ENCODE assay signal across 28 mouse cellular contexts in the genomic region with DNA sequence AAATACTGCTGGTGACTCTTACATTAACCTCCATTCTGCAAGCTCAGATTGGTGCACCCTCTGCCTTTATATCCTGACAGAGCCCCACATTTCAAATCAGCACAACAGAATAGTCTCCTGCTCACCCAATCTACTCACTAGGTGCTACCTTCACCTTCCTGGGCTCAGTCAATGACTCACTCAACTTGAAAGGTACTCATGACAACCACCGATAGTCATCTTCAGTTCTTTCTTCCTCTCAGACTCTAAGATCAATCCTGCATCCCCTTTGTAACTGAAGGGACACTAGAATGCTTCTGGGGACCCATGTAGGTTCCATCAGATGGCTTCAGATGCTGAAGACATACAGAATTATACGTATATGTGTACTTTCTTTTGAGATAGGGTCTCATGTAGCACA. TPM values are rescaled to one million over a fixed set of nuclear protein-coding genes. Genes with fewer than 3 reads are reported as not detected.
DNase-seq lines count a peak whose midpoint lies in the region; ATAC-seq lines count a peak whose summit lies in the region.
"Had no signal": no experiment of that assay in that cellular context is flagged by ENCODE, and none has a peak within 500 bp of the region (broad histone marks: within the 10 kb centered on the region; RNA-seq: fewer than 3 reads in every experiment).

No protein-coding gene starts in this region.

- 0 out of 2 replicates have a peak overlapping the region, but pooled peaks have one; percentile 17 for H3K9ac ChIP-seq in embryonic facial prominence, embryonic 13.5 days
- H3K9ac ChIP-seq in midbrain, embryonic 11.5 days (ENCODE audit: low read length), result no peak overlapping the region
- H3K9ac ChIP-seq in midbrain, embryonic 16.5 days (ENCODE audit: low read depth, low read length), result no peak overlapping the region
- H3K9ac ChIP-seq in forebrain, embryonic 11.5 days (ENCODE audit: low read length), result no peak overlapping the region
- H3K9ac ChIP-seq: forebrain, postnatal 0 days; hindbrain, embryonic 13.5 days had no signal

- no peak overlapping the region for H3K4me3 ChIP-seq in embryonic facial prominence, embryonic 13.5 days
- no peak overlapping the region for H3K4me3 ChIP-seq in embryonic facial prominence, embryonic 10.5 days
- no peak overlapping the region for H3K4me3 ChIP-seq in midbrain, embryonic 11.5 days (ENCODE audit: low read depth, low read length)
- H3K4me3 ChIP-seq in midbrain, embryonic 16.5 days (ENCODE audit: low read depth, low read length), result no peak overlapping the region
- H3K4me3 ChIP-seq in brown adipose tissue, adult 24 weeks (ENCODE audit: insufficient read depth, low read depth, low read length), result no peak overlapping the region
- no peak overlapping the region for H3K4me3 ChIP-seq in forebrain, embryonic 11.5 days (ENCODE audit: low read depth, low read length)
- H3K4me3 ChIP-seq: forebrain, embryonic 10.5 days; hindbrain, embryonic 10.5 days; hindbrain, embryonic 13.5 days had no signal

- H3K4me2 ChIP-seq in embryonic facial prominence, embryonic 13.5 days, result no peak overlapping the region
- H3K4me2 ChIP-seq in midbrain, embryonic 11.5 days, result no peak overlapping the region
- no peak overlapping the region for H3K4me2 ChIP-seq in midbrain, embryonic 16.5 days (ENCODE audit: low read length)
- no peak overlapping the region for H3K4me2 ChIP-seq in forebrain, embryonic 11.5 days (ENCODE audit: low read depth, low read length, severe bottlenecking)
- H3K4me2 ChIP-seq: heart, embryonic 11.5 days; hindbrain, embryonic 13.5 days had no signal

- no peaks in the 10 kb centered on the region for H3K27me3 ChIP-seq in embryonic facial prominence, embryonic 13.5 days
- H3K27me3 ChIP-seq in embryonic facial prominence, embryonic 10.5 days (replicated peaks; ENCODE audit: low read depth, poor library complexity, severe bottlenecking), result no peaks in the 10 kb centered on the region
- H3K27me3 ChIP-seq in midbrain, embryonic 11.5 days (ENCODE audit: control insufficient read depth, insufficient read depth, low read length), result no peaks in the 10 kb centered on the region
- no peaks in the 10 kb centered on the region for H3K27me3 ChIP-seq in midbrain, embryonic 16.5 days (ENCODE audit: control insufficient read depth, insufficient read depth, low read depth, low read length)
- H3K27me3 ChIP-seq in forebrain, embryonic 11.5 days (ENCODE audit: control insufficient read depth, insufficient read depth, low read length), result no peaks in the 10 kb centered on the region
- H3K27me3 ChIP-seq: CH12.LX; hindbrain, embryonic 13.5 days had no signal

- H3K27ac ChIP-seq in embryonic facial prominence, embryonic 13.5 days, result no peak overlapping the region
- no peak overlapping the region for H3K27ac ChIP-seq in embryonic facial prominence, embryonic 10.5 days (replicated peaks)
- no peak overlapping the region for H3K27ac ChIP-seq in midbrain, embryonic 11.5 days (ENCODE audit: low read depth, low read length)
- H3K27ac ChIP-seq in midbrain, embryonic 16.5 days (ENCODE audit: low read length), result no peak overlapping the region
- H3K27ac ChIP-seq in brown adipose tissue, adult 24 weeks (replicated peaks; ENCODE audit: low read depth, low read length), result 0 out of 2 replicates have a peak overlapping the region, but pooled peaks have one; percentile 2
- no peak overlapping the region for H3K27ac ChIP-seq in forebrain, embryonic 11.5 days (ENCODE audit: low read depth, low read length)
- H3K27ac ChIP-seq: forebrain, embryonic 10.5 days; hindbrain, embryonic 10.5 days; hindbrain, embryonic 13.5 days had no signal

- H3K9me3 ChIP-seq in embryonic facial prominence, embryonic 13.5 days, result no peaks in the 10 kb centered on the region
- no peaks in the 10 kb centered on the region for H3K9me3 ChIP-seq in embryonic facial prominence, embryonic 10.5 days
- H3K9me3 ChIP-seq in midbrain, embryonic 11.5 days (ENCODE audit: control insufficient read depth, low read length), result no peaks in the 10 kb centered on the region
- H3K9me3 ChIP-seq in midbrain, embryonic 16.5 days (replicated peaks; ENCODE audit: control insufficient read depth, low read length, poor library complexity, severe bottlenecking), result no peaks in the 10 kb centered on the region
- H3K9me3 ChIP-seq in forebrain, embryonic 11.5 days (ENCODE audit: control insufficient read depth, low read length), result no peaks in the 10 kb centered on the region
- H3K9me3 ChIP-seq: forebrain, embryonic 10.5 days; G1E; hindbrain, embryonic 10.5 days; hindbrain, embryonic 13.5 days had no signal

- H3K36me3 ChIP-seq in embryonic facial prominence, embryonic 13.5 days, result peaks cover 50% of the 10 kb centered on the region
- peaks cover 83% of the 10 kb centered on the region for H3K36me3 ChIP-seq in embryonic facial prominence, embryonic 10.5 days (replicated peaks)
- H3K36me3 ChIP-seq in midbrain, embryonic 11.5 days (ENCODE audit: control insufficient read depth, insufficient read depth, low read length), result peaks cover 18% of the 10 kb centered on the region
- peaks cover 15% of the 10 kb centered on the region for H3K36me3 ChIP-seq in midbrain, embryonic 16.5 days (ENCODE audit: control insufficient read depth, insufficient read depth, low read length)
- H3K36me3 ChIP-seq in forebrain, embryonic 11.5 days (ENCODE audit: control insufficient read depth, insufficient read depth, low read length), result peaks cover 4% of the 10 kb centered on the region; the same call in 1 of the 2 replicates

- 94% methylated on average over 2 of the region's 2 CpGs for WGBS in embryonic facial prominence, embryonic 13.5 days
- WGBS in embryonic facial prominence, embryonic 10.5 days, result 96% methylated on average over 2 of the region's 2 CpGs
- 94% methylated on average over 2 of the region's 2 CpGs for WGBS in midbrain, embryonic 11.5 days
- WGBS in midbrain, embryonic 16.5 days, result 100% methylated on average over 2 of the region's 2 CpGs
- WGBS in forebrain, embryonic 11.5 days, result 96% methylated on average over 2 of the region's 2 CpGs

- DNase-seq in embryonic facial prominence, embryonic 10.5 days (ENCODE audit: low spot score), result no peak
- DNase-seq in midbrain, embryonic 11.5 days (ENCODE audit: low spot score, missing footprints), result peak; percentile 41
- DNase-seq in naive thymus-derived CD4-positive, alpha-beta T cell, adult 2 months (ENCODE audit: low read depth), result peak; percentile 60
- DNase-seq in adipocyte (ENCODE audit: low spot score), result no peak
- DNase-seq in forebrain, embryonic 11.5 days (ENCODE audit: low spot score), result no peak
- DNase-seq: adrenal gland, postnatal 10 days; adrenal gland, postnatal 36 days; cerebellum, adult 11 months; cerebellum, adult 2 months; cerebellum, adult 9-11 months; cerebellum, postnatal 25 days; forebrain, postnatal 0 days; gastrocnemius, postnatal 10 days; gastrocnemius, postnatal 36 days; heart, postnatal 36 days; kidney, adult 11 months; kidney, adult 8-10 months had no signal

- ATAC-seq in embryonic facial prominence, embryonic 13.5 days (ENCODE audit: insufficient number of reproducible peaks, insufficient read depth, low FRiP score, low TSS enrichment, low read depth), result no peak
- no peak for ATAC-seq in midbrain, embryonic 11.5 days (ENCODE audit: low FRiP score)
- ATAC-seq in midbrain, embryonic 16.5 days, result no peak
- ATAC-seq in forebrain, embryonic 11.5 days (replicated peaks; ENCODE audit: low FRiP score), result no peak
- ATAC-seq: forebrain, embryonic 14.5 days; forebrain, postnatal 0 days; hindbrain, embryonic 16.5 days had no signal

- peaks cover 39% of the 10 kb centered on the region for H3K4me1 ChIP-seq in embryonic facial prominence, embryonic 13.5 days
- H3K4me1 ChIP-seq in embryonic facial prominence, embryonic 10.5 days, result peaks cover 21% of the 10 kb centered on the region
- peaks cover 14% of the 10 kb centered on the region for H3K4me1 ChIP-seq in midbrain, embryonic 11.5 days (ENCODE audit: control insufficient read depth, insufficient read depth, low read length)
- peaks cover 41% of the 10 kb centered on the region for H3K4me1 ChIP-seq in midbrain, embryonic 16.5 days (ENCODE audit: control insufficient read depth, insufficient read depth, low read length)
- peaks cover 50% of the 10 kb centered on the region for H3K4me1 ChIP-seq in brown adipose tissue, adult 24 weeks (ENCODE audit: control insufficient read depth, insufficient read depth, insufficient read length, low read length)
- no peaks in the 10 kb centered on the region for H3K4me1 ChIP-seq in forebrain, embryonic 11.5 days (replicated peaks; ENCODE audit: control insufficient read depth, insufficient read depth, low read length)

RNA-seq across cellular contexts. Expression of gene Rab11b, which starts 8.0 kb away (rescaled TPM):
- polyA plus RNA-seq in embryonic facial prominence, embryonic 13.5 days (2015; fragmentation: Nextera tagmentation; extraction: Ambion mirVana), result 324 and 385 TPM in 2 replicates
- 342 and 347 TPM in 2 replicates for polyA plus RNA-seq in embryonic facial prominence, embryonic 10.5 days (2016; fragmentation: Nextera tagmentation; extraction: Ambion mirVana)
- polyA plus RNA-seq in midbrain, embryonic 11.5 days (2014; fragmentation: Nextera tagmentation; extraction: Ambion mirVana), result 295 and 314 TPM in 2 replicates
- polyA plus RNA-seq in midbrain, embryonic 16.5 days (2015; fragmentation: Nextera tagmentation; extraction: Ambion mirVana), result 503 and 519 TPM in 2 replicates
- polyA plus RNA-seq in brown adipose tissue, adult 24 weeks (2012; ENCODE audit: insufficient read depth, insufficient read length, missing spikeins), result 73.4 and 85.4 TPM in 2 replicates
- polyA plus RNA-seq in forebrain, embryonic 11.5 days (2014; fragmentation: Nextera tagmentation; extraction: Ambion mirVana), result 330 and 338 TPM in 2 replicates

RNA-seq across cellular contexts. Expression of gene Angptl4, which starts 29.3 kb away (rescaled TPM):
- 53.0 and 60.7 TPM in 2 replicates for polyA plus RNA-seq in embryonic facial prominence, embryonic 13.5 days (2015; fragmentation: Nextera tagmentation; extraction: Ambion mirVana)
- 33.4 and 39.0 TPM in 2 replicates for polyA plus RNA-seq in embryonic facial prominence, embryonic 10.5 days (2016; fragmentation: Nextera tagmentation; extraction: Ambion mirVana)
- polyA plus RNA-seq in midbrain, embryonic 11.5 days (2014; fragmentation: Nextera tagmentation; extraction: Ambion mirVana), result 20.6 and 21.4 TPM in 2 replicates
- polyA plus RNA-seq in midbrain, embryonic 16.5 days (2015; fragmentation: Nextera tagmentation; extraction: Ambion mirVana), result 16.8 and 17.4 TPM in 2 replicates
- polyA plus RNA-seq in brown adipose tissue, adult 24 weeks (2012; ENCODE audit: insufficient read depth, insufficient read length, missing spikeins), result 243 and 355 TPM in 2 replicates
- polyA plus RNA-seq in forebrain, embryonic 11.5 days (2014; fragmentation: Nextera tagmentation; extraction: Ambion mirVana), result 16.6 and 20.9 TPM in 2 replicates
- polyA plus RNA-seq: G1E had no signal

RNA-seq across cellular contexts. Expression of gene March2, which starts 33.8 kb away (rescaled TPM):
- polyA plus RNA-seq in embryonic facial prominence, embryonic 13.5 days (2015; fragmentation: Nextera tagmentation; extraction: Ambion mirVana), result 42.6 and 46.9 TPM in 2 replicates
- polyA plus RNA-seq in embryonic facial prominence, embryonic 10.5 days (2016; fragmentation: Nextera tagmentation; extraction: Ambion mirVana), result 28.0 and 28.5 TPM in 2 replicates
- polyA plus RNA-seq in midbrain, embryonic 11.5 days (2014; fragmentation: Nextera tagmentation; extraction: Ambion mirVana), result 37.3 and 39.0 TPM in 2 replicates
- polyA plus RNA-seq in midbrain, embryonic 16.5 days (2015; fragmentation: Nextera tagmentation; extraction: Ambion mirVana), result 62.9 and 74.6 TPM in 2 replicates
- polyA plus RNA-seq in brown adipose tissue, adult 24 weeks (2012; ENCODE audit: insufficient read depth, insufficient read length, missing spikeins), result 132 and 147 TPM in 2 replicates
- polyA plus RNA-seq in forebrain, embryonic 11.5 days (2014; fragmentation: Nextera tagmentation; extraction: Ambion mirVana), result 39.3 and 40.1 TPM in 2 replicates

RNA-seq across cellular contexts. Expression of gene Kank3, which starts 58.0 kb away (rescaled TPM):
- 34.4 and 37.9 TPM in 2 replicates for polyA plus RNA-seq in embryonic facial prominence, embryonic 13.5 days (2015; fragmentation: Nextera tagmentation; extraction: Ambion mirVana)
- polyA plus RNA-seq in embryonic facial prominence, embryonic 10.5 days (2016; fragmentation: Nextera tagmentation; extraction: Ambion mirVana), result 25.4 and 29.5 TPM in 2 replicates
- 18.3 and 23.9 TPM in 2 replicates for polyA plus RNA-seq in midbrain, embryonic 11.5 days (2014; fragmentation: Nextera tagmentation; extraction: Ambion mirVana)
- polyA plus RNA-seq in midbrain, embryonic 16.5 days (2015; fragmentation: Nextera tagmentation; extraction: Ambion mirVana), result 49.0 and 52.6 TPM in 2 replicates
- polyA plus RNA-seq in brown adipose tissue, adult 24 weeks (2012; ENCODE audit: insufficient read depth, insufficient read length, missing spikeins), result 16.2 and 37.3 TPM in 2 replicates
- polyA plus RNA-seq in forebrain, embryonic 11.5 days (2014; fragmentation: Nextera tagmentation; extraction: Ambion mirVana), result 30.4 and 31.1 TPM in 2 replicates

Comparison
In these comparisons a context has a peak if more than half of its experiments do, and no peak if none do; other contexts are left out.
1. DNase-seq: peak in midbrain, embryonic 11.5 days (single experiment) and naive thymus-derived CD4-positive, alpha-beta T cell, adult 2 months (single experiment); none in embryonic facial prominence, embryonic 10.5 days (single experiment), adipocyte (single experiment) and forebrain, embryonic 11.5 days (single experiment).